Mouse (Mus musculus) cerebellum, adult 2 months (tissue): ENCODE measurements at regions not wholly inside any gene's neighbourhood (a gene's known extent, or its start where the extent isn't known, plus 50 kb on each side); places are given as distances from the start of the nearest gene placed in this dataset.

Source experiments
- CTCF ChIP-seq: fragments of 200-500 bp; IDR thresholded peaks from 2 replicates; pipeline ENCODE4 v1.5.1; 2011; ENCODE audit warnings: low read depth, mild to moderate bottlenecking, control low read depth, low read length, moderate library complexity, borderline replicate concordance; ENCODE audit not compliant: insufficient read depth
- POLR2A ChIP-seq: fragments of 200-500 bp; IDR thresholded peaks from 2 replicates; pipeline ENCODE4 v1.6.1; 2011; ENCODE audit warnings: low read length, control low read depth, borderline replicate concordance; ENCODE audit not compliant: insufficient read depth

- TF ChIP-seq CTCF (no peak), POLR2A (no peak)
These were observed 150.7 kb downstream of the Klhl25 start for GRCm38 (mm10) chr7:75998853-75999252.
